Mouse (Mus musculus) induced T-regulatory cell, adult 2 months (primary cell): Measurements from ENCODE around the gene Gli2.

Source experiments
- DNase-seq: peaks from one replicate; pipeline ENCODE4 v3.0.0-alpha.2; 2012; ENCODE audit warnings: low read depth

Gene Gli2

DNA sequence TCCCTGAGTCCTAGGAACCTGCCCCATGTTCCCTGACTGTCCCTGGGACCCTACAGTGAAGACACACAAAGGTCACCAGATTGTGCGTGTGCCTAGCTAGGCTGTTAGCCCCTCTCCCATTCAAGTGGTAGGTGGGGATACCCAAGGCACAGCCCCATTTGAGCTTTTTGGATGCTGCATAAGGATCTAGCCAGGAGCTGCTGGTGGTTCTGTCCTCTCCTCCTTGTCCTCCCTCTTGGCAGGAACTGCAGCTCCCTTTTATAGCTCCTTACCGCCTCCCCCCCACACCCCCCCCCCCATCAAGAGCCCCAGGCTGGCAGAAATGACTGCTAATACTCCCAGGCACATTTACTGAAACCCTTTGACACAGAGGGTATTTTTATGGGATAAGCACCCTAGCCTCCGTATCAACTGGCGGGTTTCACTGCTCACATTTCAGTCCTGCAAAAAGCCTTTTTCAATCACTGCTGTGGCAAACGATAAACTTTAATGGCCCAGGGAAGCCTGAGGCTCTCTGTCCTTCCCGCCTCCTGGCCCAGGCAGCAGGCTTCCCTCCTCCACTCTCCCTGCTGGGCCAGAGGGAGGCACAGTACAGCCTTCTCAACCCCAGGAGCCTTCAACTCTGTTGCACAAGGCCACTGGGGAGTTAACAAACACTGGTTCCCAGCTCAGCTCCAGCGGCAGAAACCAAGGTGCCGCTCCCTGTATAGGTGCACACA is 151.4 kb downstream of the Gli2 start:
- DNase-seq: no peak

DNA sequence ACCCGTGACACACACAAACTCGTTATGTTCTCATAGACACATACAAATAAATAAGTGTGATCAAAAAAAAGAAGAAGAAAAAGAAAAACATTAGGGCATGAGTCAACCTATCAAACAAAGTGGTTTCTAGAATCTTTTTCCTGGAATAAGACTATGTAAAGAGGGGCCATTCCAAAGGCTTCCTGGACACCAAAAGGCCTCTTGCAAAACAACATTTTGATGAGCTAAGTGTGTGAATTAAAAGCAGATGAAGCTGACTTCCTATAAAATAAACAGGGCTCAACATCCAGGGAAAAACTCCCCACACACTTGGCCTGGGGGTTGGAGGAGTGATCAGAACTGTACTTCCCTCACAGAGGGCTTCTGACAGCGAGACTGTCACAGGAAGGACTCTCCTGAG is 155.1 kb downstream of the Gli2 start:
- no peak for DNase-seq

DNA sequence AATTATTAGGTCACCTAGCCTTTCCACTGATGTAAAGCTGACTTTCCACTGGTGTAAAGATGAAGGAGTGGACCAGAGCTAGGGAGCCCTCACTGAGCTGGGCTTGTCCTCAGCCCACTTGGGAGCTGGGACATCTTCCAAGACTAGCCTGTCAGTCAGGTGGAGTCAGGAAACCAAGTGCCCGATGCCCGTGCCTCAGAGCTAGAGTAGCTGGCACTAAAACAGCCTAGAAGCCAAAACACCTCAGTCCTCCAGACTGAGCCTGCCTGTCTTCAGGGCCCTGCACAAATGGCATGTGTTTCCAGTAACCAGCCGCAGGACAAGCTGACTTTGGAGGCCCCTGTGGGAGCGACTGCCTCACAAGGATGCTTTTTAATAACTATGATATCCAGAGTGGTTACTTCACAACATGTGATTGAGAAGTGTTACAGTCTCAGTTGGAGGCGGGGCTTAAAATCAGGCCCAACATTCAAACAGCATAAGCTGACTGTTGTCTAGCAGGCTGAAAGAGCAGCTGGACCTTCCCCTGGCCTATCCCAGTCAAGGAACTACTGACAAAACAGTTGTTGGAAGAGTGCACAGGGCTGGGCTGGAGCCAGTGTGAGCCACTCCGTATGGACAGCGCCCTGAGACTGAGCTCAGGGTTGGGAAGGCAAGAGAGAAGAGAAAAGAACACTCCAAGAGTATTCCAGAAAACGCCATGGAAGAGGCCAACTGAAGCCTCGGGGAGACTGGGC is 158.2 kb downstream of the Gli2 start:
- no peak for DNase-seq

DNA sequence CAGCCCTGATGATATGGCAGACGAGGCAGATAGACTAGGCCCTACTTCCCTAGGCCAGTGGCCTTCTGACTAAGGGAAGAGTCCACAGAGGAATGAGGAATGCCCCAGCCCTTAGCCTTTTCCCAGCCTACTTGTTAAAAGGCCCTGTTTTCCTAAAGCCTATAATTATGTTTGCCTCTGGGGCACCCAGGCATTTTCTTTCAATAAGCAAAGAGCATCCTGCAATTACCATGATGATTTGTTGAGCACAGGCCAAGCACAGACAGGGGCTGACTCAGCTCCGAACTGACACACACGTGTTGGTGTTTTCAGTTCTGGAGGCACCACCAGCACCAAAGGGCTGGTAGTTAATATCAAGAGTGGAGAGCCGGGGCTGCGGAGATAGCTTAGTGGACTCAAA is 162.0 kb downstream of the Gli2 start:
- DNase-seq: no peak

DNA sequence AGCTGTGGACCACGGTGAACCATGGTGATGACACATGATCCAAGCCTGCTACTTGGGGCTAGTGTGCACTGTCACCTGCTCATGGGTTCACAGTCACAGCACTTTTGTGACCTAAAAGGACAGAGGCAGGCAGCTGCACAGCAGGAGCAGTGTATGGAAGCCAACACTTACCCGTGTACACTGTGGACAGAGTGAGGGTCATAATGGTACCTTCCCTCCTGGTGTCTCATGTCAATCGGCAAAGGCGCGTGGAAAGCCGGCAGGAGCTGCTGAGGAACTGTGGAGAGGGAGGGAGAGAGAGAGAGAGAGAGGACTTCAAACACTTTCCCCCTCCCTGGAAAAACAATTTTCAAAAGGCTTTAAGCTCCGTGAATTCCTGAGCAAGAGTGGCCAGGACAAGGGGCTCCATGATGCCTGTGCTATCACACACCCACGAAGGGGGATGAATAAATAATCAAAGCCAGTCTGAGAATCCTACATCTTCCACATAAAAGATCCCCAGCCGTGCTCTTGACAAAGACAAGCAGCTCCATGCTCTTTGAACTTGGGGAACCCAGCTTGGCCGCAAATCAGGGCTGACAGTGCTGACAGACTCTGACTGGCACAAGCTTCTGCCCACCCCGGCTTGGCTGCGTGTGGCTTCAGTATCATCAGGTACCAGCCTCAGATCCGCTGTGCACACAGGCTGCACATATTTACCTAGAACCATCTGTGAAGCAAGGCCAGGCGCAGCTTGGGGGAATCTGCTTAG is 163.1 kb downstream of the Gli2 start:
- DNase-seq: no peak

DNA sequence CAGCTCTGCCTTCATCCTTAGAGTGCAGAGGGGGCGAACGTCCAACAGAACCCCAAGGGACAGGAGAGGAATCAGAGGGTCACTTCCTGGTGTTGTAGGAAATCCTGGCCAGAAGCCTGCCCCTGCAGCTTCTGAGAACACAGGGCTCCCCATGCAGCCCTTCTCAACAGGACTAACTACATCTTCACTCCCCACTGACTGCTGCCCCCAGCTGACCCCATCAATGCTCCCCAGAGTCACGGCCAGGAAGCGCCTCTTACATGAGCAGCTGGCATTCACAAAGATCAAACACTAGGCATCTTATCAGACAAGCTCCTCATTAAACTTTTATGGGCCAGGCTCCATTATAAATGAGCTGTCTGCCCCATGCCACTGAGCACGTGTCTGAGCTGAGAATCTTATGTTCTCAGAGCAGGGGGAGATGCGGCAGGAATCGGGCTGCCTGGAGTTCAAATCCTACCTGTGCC is 172.6 kb downstream of the Gli2 start:
- DNase-seq: no peak

DNA sequence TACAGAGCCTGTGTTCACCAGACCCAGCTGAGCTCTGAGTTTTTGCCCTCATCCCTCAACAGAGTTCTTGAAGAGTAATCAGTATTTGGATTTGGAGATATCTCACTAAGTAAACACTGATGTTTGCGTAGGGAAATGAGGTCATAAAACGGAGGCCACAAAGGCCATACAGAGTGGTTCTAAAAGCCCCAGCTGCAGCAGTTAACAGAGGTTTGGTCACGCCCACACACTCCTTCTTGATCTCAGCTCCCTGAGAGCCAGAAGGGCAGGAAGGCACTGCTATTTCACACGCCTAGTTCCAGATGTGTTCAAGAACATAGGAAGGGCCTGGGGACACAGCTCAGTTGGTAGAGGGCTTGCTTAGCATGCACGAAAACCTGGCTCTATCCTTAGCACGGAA is 175.1 kb downstream of the Gli2 start:
- no peak for DNase-seq

DNA sequence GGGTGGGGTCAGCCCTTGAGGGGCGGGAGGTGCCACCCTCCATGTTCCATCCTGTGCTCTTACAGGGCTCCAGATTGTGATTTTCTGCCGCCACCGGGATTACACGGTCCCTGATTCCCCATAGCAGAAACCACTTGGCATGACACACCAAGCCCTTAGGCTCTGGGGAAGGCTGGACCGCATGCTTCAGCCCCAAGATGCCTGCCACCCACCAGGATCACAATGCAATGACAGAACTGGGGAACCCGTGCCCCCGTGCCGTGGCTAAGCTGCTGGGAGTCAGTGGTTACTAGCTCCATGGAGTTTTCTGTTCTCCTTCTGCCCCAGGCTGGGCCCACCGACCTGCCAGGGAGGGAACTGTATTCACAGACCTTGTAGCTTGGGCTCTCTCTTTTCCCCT is 178.2 kb downstream of the Gli2 start:
- DNase-seq: no peak

DNA sequence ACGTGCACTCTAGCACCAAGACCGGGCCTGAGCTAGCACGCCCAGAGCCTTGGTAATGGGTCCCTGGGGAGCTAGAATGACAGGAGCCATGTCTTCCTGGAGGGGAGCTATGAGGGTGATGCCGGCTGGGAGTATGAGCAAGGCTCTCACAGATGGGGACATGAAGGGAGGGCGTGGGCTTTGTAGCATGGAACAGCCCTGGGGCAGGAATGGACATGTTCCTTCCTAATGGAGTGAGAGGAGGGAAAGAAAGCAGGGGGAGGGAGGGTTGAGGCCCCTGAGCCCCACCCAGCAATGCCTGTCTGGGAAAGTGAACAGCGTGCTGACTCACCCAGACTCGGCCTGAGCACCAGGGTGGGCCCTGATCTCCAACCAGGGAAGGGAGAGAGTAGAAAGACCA is 179.9 kb downstream of the Gli2 start:
- DNase-seq: no peak

DNA sequence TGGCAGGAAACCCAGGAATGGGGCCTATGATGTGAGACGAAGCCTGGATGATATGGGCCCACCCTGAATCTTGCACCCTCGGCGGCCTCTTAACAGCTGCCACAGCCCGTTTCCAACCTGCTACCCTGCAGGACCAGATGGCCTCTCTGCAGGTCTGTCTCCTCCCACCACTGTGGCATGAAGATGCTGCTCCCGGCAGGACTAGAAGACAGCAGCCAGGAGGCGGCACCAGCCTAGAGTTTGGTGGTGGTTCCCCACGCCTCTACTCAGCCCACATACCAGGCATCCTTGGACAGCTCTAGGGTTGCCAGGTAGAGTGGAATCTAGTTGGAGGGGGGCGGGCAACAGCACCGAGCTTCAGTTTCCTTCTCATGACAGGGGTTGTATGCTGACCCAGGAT is 188.7 kb downstream of the Gli2 start:
- no peak for DNase-seq

DNA sequence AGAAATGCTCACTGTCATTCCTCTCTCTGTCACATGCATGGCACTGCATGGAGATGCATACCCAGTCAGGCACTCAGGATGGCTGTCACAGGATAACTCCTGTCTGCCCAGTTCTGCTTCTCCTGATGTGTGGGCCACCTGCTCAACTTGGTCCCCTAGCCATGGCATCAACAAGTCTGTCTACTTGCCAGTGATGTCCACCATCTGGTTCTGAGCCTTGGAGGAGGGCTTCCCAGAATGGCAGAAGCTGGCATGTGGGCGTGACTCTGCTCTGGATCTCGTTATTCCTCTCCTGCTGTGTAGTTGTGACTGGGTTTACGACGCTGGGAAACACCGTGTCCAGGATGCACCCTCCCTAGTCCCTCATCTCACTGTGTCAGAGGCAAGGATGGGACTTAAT is 189.4 kb downstream of the Gli2 start:
- no peak for DNase-seq

DNA sequence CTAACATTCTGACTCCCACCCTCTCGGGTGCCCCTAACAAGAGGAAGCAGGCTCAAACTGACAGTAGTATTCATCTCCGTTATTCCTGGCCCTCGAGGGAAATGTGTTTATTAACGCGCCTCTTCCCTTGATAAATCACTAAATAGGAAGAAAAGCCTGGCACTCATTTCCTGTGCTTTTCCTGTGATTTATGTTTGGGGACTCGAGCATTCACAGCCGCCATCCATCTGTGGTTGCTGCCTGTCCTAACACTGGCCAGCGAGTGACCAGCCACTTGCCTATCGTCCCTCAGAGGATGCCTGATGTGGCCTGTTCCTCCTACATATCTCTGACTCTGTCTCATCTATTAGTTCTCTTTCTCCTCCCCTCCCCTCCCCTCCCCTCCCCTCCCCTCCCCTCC is 195.3 kb downstream of the Gli2 start:
- DNase-seq: no peak

DNA sequence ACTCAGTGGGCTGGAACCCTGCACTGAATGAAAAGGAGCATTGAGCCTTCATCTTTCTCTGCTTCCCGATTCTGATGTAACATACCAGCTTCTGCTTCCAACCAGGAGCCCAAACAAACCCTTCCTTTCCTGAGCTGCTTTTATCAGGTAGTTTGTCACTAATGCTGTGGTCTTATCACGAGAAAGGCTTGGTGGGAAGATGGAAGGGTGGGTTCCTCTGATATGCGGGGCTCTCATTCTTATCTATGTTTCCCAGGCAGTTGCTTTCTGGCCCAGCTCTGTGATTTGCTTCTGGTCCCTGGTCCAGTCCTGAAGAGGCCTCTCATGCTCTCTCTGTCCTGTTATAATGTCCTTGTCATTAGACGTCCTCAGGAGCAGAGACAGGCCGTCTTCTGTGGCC is 222.8 kb downstream of the Gli2 start:
- no peak for DNase-seq

DNA sequence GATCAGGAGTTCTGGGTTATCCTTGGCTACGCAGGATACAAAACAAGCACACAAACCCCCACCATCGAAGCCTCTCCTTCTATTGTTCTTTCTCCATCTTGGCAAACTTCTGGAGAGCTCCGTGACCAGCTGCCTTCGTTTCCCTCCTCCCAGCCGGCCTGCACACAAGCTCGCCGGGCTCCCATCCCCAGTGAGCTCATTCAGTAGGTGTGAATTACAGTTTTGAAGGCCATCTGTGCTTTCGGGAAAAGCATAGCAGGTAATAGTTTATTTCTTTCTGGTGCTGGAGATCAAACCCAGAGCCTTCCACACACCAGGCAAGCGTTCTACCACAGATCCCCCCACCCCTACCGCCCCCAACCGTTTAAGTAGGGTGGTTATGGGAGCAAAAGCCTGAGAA is 226.8 kb downstream of the Gli2 start:
- no peak for DNase-seq

DNA sequence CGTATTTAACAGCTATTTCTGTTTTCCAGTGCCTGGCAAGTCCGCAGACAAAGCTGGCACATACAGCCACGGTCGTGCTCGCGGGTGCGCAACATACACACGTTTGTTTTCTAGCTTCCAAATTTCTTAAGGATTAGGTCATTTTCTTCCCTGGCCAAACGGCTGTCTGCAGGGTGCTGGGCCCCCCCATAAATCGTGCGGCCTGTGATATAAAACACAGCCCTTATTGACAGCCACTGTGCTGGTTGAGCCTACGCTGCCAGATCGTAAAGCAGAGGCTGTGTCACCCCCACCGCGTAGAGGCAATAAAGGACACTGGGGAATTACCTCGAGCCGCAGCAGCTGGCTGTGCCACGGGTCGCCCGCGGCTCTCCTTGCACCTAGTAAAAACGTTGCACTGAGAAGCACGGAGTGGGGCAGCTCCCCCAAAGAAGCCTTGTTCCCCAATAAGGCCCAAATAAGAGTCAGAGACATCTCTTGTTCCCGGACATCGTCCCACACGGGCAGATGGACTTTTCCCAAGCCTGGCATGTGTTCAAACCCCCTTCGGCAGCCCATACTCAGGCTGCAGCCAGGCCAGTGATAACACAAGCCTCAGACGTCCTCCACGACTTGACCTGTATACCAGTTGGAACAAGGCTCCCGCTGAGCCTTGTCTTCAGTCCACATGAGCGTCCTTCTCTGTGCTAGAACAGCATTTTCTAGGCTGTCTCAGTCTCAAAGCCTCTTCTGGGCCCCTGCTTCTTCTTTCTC is 227.8 kb downstream of the Gli2 start:
- no peak for DNase-seq

DNA sequence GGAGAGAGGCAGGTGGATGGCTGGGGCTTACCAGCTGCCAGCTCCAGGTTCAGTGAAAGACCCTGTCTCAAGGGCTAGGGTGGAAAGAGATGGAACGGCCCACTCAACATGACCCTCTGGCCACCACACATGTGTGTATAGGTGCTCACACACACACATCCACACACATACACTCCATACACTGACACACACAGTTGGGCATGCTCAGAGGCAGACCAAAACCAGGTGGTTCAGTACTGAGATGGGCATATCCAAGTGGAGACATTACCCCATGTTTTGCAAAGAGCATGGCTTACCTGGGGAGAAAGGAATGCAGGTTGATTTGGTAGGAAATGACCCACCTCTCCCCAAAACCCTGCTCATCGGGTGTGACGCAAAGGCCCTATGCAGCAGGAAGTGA is 228.4 kb downstream of the Gli2 start:
- no peak for DNase-seq

DNA sequence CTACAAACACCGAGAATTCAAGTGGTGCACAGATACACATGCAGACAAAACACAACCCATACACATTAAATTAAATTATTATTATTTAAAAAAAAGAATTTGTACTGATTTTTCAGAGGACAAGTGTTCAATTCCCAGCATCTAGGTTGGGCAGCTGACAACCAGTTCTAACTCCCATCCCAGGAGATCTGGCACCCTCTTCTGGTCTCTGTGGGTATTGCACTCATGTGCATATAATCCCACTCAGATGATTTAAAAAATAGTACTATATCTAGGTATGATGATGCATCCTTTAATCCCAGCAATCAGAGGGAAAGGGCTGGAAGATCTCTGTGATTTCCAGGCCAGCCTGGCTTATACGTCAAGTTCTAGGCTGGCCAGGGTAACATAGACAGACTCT is 231.2 kb downstream of the Gli2 start:
- DNase-seq: peak; percentile 1

DNA sequence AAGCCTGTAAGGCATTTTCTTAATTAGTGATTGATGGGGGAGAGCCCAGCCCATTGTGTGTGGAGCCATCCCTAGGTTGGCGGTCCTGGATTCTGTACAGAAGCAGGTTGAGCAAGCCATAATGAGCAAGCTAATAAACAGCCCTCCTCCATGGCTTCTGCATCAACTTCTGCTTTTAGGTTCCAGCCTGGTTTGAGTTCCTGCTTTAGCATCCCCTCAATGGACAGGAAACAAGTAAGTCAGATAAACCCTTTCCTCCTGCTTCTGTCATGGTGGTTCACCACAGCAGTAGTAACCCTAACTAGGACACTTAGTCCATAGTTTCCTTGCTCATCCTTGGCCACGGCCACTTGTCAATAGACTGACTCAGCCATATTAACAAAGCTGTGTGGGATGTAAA is 238.4 kb downstream of the Gli2 start:
- no peak for DNase-seq

DNA sequence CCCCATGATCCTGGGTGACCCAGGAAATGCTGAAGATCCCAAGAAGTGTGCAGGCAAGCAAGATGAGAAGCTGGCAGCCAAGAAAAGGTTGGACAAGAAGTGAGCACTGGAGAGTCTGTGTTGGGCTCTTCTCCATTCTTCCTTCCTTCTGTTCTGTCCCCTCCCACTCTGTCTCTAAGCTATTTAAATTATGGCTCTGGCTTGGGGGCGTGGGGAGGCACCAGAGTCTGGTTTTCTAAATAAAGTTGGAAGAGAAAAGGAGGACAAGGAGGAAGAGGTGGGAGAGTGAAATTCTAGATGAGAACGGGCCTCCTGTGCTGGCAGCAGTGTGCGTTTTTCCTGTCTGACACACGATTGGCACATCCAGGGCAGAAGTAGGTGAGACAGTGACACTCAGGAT is 243.1 kb downstream of the Gli2 start:
- no peak for DNase-seq

DNA sequence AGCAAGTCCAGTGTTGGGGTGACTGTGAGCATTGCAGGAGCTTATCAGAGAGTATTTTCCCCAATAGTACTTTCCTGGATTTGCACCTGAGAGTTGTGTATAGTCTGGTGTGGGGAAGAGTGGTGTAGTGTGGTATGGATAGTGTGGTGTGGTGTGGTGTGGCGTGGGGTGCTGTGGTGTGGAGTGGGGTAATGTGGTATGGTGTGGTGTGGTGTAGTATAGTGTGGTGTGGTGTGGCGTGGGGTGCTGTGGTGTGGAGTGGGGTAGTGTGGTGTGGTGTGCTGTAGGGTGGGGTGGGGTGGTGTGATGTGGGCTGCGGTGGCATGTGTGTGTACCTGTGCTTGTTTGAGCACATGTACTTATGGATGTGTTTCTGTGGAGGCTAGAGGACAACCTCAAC is 246.7 kb downstream of the Gli2 start:
- no peak for DNase-seq

DNA sequence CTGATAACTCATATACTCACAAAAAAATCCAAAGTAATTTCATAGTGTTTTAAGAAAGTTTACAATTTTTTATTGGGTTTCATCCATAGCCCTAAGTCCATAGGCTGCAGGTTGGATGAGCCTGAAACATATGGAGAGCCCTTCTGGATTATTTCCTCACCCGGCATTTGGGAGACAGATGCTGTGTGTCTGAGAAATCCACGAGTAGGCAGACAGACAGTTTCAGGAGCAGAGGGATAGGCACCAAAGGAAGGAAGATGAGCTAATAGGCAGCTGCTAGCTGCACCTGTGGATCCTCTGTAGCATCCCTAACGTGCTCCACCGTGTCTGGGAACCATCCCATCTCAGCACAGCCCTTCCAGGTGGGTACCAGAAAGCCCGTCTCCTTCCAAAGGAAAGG is 251.3 kb downstream of the Gli2 start:
- DNase-seq: no peak

DNA sequence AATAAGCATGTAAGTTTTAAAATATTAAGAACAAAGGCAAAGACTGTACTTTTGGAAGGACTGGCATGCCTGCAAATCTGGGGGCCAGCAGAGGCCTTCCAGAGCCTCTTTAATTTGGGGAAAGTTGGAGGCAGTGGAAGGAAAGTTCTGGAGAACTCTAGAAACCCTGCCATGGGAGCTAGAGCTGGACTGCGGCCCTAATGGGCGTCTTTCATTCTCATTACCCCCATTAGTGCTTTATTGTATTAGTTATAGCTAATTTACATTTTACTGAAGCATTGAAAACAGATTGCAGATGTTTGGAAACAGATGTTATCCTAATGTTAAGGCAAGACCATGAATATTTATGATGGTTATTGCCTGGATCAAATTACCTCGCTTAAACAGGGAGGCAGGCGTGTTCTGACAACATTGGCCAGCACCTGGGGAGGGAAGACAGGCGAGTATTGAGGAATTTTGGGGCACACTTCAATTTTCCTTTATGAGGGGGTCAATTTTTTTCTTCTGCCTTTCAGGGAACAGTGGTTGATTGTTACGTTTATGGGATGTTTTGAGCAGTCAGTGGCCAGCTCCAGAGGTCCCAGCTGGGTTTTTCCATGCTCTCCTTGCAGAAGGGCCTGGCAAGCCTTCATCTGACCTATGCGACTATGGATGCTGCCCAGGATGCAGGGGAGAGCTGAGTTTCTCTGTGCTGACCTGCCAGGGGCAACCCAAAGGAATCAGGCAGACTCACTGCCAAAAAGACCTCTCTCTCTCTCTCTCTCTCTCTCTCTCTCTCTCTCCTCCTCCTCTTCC is 253.9 kb downstream of the Gli2 start:
- no peak for DNase-seq
